Mouse (Mus musculus) thymus, adult 2 months (tissue): ENCODE results near the gene Baiap3.

Source experiments
- CTCF ChIP-seq: fragments of 200-500 bp; IDR thresholded peaks from 2 replicates; pipeline ENCODE4 v1.5.1; 2012; ENCODE audit warnings: mild to moderate bottlenecking, control low read depth, low read length, moderate library complexity, borderline replicate concordance; ENCODE audit not compliant: control insufficient read depth, poor library complexity, insufficient read depth; ENCODE audit errors: extremely low read depth
- POLR2A ChIP-seq: fragments of 200-500 bp; IDR thresholded peaks from 2 replicates; pipeline ENCODE4 v1.6.1; 2012; ENCODE audit warnings: mild to moderate bottlenecking, low read length, control low read depth, moderate library complexity; ENCODE audit not compliant: control insufficient read depth, poor library complexity, insufficient read depth; ENCODE audit errors: extremely low read depth

DNA sequence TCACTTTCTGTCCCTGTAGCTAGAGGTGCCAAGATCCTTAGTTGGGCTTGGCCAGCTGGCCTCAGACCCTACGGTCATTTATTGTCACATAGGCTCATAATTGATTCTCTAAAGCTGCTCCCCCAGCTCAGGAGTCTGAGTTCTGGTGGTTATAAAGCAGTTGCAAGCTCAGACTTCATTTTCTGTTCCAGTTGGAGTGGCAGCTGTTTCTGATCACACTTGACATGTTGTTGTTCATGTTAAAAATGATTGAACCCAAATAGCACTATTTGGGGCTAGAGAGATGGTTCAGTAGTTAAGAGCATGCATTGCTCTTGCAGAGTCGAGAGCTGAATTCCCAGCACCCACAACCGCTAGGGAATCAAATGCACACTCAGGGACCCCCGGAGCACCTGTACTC is 46.2 kb downstream of the Baiap3 start:
- TF ChIP-seq CTCF: no peak
- TF ChIP-seq POLR2A: no peak
